7 mouse cellular contexts compared by ENCODE assay signal in genomic region chr10:75036883-75037379, GRCm38 (mm10). TPM values are rescaled to one million over a fixed set of nuclear protein-coding genes. Genes with fewer than 3 reads are reported as not detected.
DNase-seq lines count a peak whose midpoint lies in the region; ATAC-seq and TF ChIP-seq lines count a peak whose summit lies in the region.

Gene Rab36, plus strand, starts transcription at chr10:75037058.

- H3K27ac ChIP-seq in embryonic facial prominence, embryonic 12.5 days = peak within 1 kb of the TSS; percentile 92
- H3K27ac ChIP-seq in limb, embryonic 14.5 days (replicated peaks; ENCODE audit: low read depth, low read length) = peak within 1 kb of the TSS; percentile 63
- H3K27ac ChIP-seq in midbrain, embryonic 16.5 days (ENCODE audit: low read length) = peak within 1 kb of the TSS; percentile 87

- peaks cover 25% of the 10 kb centered on the region for H3K4me1 ChIP-seq in embryonic facial prominence, embryonic 12.5 days
- peaks cover 22% of the 10 kb centered on the region for H3K4me1 ChIP-seq in limb, embryonic 14.5 days (ENCODE audit: control insufficient read depth, insufficient read depth, low read length)
- H3K4me1 ChIP-seq in midbrain, embryonic 16.5 days (ENCODE audit: control insufficient read depth, insufficient read depth, low read length) = peaks cover 38% of the 10 kb centered on the region

- peak within 1 kb of the TSS; percentile 63 for H3K9ac ChIP-seq in embryonic facial prominence, embryonic 12.5 days
- peak within 1 kb of the TSS; percentile 57 for H3K9ac ChIP-seq in limb, embryonic 14.5 days (ENCODE audit: low read depth, low read length, severe bottlenecking)
- peak within 1 kb of the TSS; percentile 67 for H3K9ac ChIP-seq in midbrain, embryonic 16.5 days (ENCODE audit: low read depth, low read length)

- peak; percentile 96 for ATAC-seq in embryonic facial prominence, embryonic 12.5 days (ENCODE audit: insufficient number of reproducible peaks, insufficient read depth, low FRiP score, low TSS enrichment)
- ATAC-seq in limb, embryonic 14.5 days (ENCODE audit: low FRiP score, low read depth) = peak; percentile 96
- peak; percentile 93 for ATAC-seq in midbrain, embryonic 16.5 days

- no peaks in the 10 kb centered on the region for H3K27me3 ChIP-seq in embryonic facial prominence, embryonic 12.5 days
- no peaks in the 10 kb centered on the region for H3K27me3 ChIP-seq in limb, embryonic 14.5 days (ENCODE audit: control insufficient read depth, insufficient read depth, low read length)
- H3K27me3 ChIP-seq in midbrain, embryonic 16.5 days (ENCODE audit: control insufficient read depth, insufficient read depth, low read depth, low read length) = no peaks in the 10 kb centered on the region

- H3K9me3 ChIP-seq in embryonic facial prominence, embryonic 12.5 days = no peaks in the 10 kb centered on the region
- H3K9me3 ChIP-seq in limb, embryonic 14.5 days (ENCODE audit: control insufficient read depth, low read length) = no peaks in the 10 kb centered on the region
- no peaks in the 10 kb centered on the region for H3K9me3 ChIP-seq in midbrain, embryonic 16.5 days (replicated peaks; ENCODE audit: control insufficient read depth, low read length, poor library complexity, severe bottlenecking)

- no peaks in the 10 kb centered on the region for H3K36me3 ChIP-seq in embryonic facial prominence, embryonic 12.5 days
- H3K36me3 ChIP-seq in limb, embryonic 14.5 days (ENCODE audit: control insufficient read depth, insufficient read depth, low read length) = no peaks in the 10 kb centered on the region
- no peaks in the 10 kb centered on the region for H3K36me3 ChIP-seq in midbrain, embryonic 16.5 days (ENCODE audit: control insufficient read depth, insufficient read depth, low read length)

- peak; percentile 98 to 99 for DNase-seq in adrenal gland, postnatal 36 days
- peak; percentile 94 to 95 for DNase-seq in heart, adult 9 months (ENCODE audit: low spot score in 2 of 2)
- DNase-seq in kidney, adult 9 months = peak; percentile 97
- peak; percentile 96 for DNase-seq in limb, embryonic 14.5 days (ENCODE audit: low spot score)
- peak; percentile 37 to 78 for DNase-seq in spleen, postnatal 10 days (ENCODE audit: low spot score in 2 of 2)

- peak within 1 kb of the TSS; percentile 76 for H3K4me2 ChIP-seq in embryonic facial prominence, embryonic 12.5 days (replicated peaks)
- peak within 1 kb of the TSS; percentile 63 for H3K4me2 ChIP-seq in limb, embryonic 14.5 days (replicated peaks; ENCODE audit: low read depth, low read length, severe bottlenecking)
- peak within 1 kb of the TSS; percentile 74 for H3K4me2 ChIP-seq in midbrain, embryonic 16.5 days (ENCODE audit: low read length)

- under 1% methylated on average over 36 of the region's 36 CpGs for WGBS in embryonic facial prominence, embryonic 12.5 days
- 0% methylated on average over 36 of the region's 36 CpGs for WGBS in limb, embryonic 14.5 days
- WGBS in midbrain, embryonic 16.5 days = under 1% methylated on average over 36 of the region's 36 CpGs

- TF ChIP-seq POLR2A in limb, embryonic 14.5 days (IDR thresholded peaks at IDR 0.05; ENCODE audit: borderline replicate concordance, extremely low read depth, insufficient read depth, insufficient read length) = no peak

- H3K4me3 ChIP-seq in embryonic facial prominence, embryonic 12.5 days = peak within 1 kb of the TSS; percentile 46
- H3K4me3 ChIP-seq in limb, embryonic 14.5 days (replicated peaks; ENCODE audit: low read length) = peak within 1 kb of the TSS; percentile 36
- peak within 1 kb of the TSS; percentile 44 for H3K4me3 ChIP-seq in midbrain, embryonic 16.5 days (ENCODE audit: low read depth, low read length)

RNA-seq across cellular contexts. Expression of gene Rab36, which starts in this region (rescaled TPM):
- 10 to 100 TPM; 11.9 to 14.9 TPM for total RNA-seq in adrenal gland, postnatal 36 days (2021)
- polyA plus RNA-seq in embryonic facial prominence, embryonic 12.5 days (2016; fragmentation: Nextera tagmentation; extraction: Ambion mirVana) = 13.2 and 15.3 TPM in 2 replicates
- 17.6 and 24.7 TPM in 2 replicates for polyA plus RNA-seq in limb, embryonic 14.5 days (2012; rRNA removed)
- polyA plus RNA-seq in limb, embryonic 14.5 days (2014; fragmentation: Nextera tagmentation; extraction: Ambion mirVana) = 6.0 and 8.1 TPM in 2 replicates
- 22.7 and 23.9 TPM in 2 replicates for polyA plus RNA-seq in midbrain, embryonic 16.5 days (2015; fragmentation: Nextera tagmentation; extraction: Ambion mirVana)

Comparison
In these comparisons a context has a peak if more than half of its experiments do, and no peak if none do; other contexts are left out.
1. Peak in every context shown above with its lines: DNase-seq, ATAC-seq, H3K4me3 ChIP-seq and H3K27ac ChIP-seq.